Mouse (Mus musculus) erythroid progenitor cell, adult 5-6 weeks (primary cell): ENCODE measurements around the gene Sema4g. TPM values are rescaled to one million over a fixed set of nuclear protein-coding genes. Genes with fewer than 3 reads are reported as not detected.
"Not testable (repeated sequence)": the region's sequence is repeated elsewhere in the genome, so short reads cannot be mapped to it uniquely, and the experiment has no call there.

Experiments
- ATAC-seq: replicated peaks from 2 replicates; pipeline ENCODE4 v1.8.0; 2016; ENCODE audit warnings: moderate number of reproducible peaks, mild to moderate bottlenecking, moderate TSS enrichment, inconsistent platforms; ENCODE audit not compliant: poor library complexity, low FRiP score, severe bottlenecking
- total RNA-seq, 2 experiments: library from RNA; stranded (forward) in 1 of 2; stranded (reverse) in 1 of 2; fragments of 150-400 nt in 1 of 2; fragments of 186-747, 209-891 nt in 1 of 2; gene quantifications; 2 replicates each; pipeline versions ENCODE4 v1.2.3 to v1.2.4; 2015 to 2017; ENCODE audit warnings: low replicate concordance in 2 of 2

Sema4g gene
- total RNA-seq, 2 experiments from 2014 or later: not detected

DNA sequence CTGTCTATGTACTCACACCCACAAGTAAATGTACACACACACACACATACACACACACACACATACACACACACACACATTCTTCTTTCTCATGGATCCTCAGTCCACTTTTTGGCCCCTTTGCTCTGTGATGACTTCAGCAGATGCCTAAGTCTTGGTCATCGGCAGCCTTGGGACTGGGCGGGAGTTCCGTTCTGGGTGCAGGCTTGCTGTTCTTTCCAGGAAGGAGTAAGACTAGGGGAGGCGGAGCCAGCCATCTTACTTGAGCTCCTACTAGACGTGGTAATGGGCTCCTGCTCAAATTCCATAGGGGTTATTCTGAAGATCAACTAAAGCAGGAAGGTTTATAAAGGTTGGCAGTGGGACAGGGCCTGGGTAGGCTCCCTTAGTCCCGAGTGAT is 31.4 kb downstream of the Sema4g start:
- no peak for ATAC-seq

DNA sequence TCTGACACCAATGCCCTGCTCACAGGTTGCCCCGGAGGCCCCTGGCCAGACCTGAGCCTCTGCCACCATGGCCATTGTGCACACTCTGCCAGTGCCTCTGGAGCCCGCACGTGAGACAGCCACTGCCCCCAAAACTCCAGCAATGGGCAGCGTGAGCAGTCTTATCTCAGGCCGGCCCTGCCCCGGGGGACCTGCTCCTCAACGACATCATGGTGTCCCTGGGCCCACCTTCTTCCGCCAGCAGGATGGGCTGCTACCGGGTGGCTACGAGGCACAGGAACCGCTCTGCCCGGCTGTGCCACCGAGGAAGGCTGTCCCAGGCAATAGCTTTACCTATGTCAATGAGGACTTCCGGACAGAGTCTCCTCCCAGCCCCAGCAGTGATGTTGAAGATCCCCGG is 32.5 kb downstream of the Sema4g start:
- no peak for ATAC-seq

DNA sequence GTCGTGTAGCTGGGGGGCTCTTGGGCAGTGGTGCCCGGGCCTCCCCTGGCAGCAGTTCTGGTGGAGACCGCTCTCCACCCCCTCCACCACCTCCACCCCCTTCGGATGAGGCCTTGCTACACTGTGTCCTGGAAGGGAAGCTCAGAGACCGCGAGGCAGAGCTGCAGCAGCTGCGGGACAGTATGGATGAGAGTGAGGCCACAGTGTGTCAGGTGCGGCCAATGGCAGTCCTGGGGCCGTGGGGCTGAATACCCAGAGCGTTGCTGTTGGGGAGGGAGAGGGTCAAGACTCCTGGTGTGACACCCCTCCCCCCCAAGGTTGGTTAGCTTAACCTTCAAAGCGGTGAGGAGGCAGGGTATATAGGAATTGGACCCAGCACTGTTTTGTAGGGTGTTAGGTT is 35.1 kb downstream of the Sema4g start:
- no peak for ATAC-seq

DNA sequence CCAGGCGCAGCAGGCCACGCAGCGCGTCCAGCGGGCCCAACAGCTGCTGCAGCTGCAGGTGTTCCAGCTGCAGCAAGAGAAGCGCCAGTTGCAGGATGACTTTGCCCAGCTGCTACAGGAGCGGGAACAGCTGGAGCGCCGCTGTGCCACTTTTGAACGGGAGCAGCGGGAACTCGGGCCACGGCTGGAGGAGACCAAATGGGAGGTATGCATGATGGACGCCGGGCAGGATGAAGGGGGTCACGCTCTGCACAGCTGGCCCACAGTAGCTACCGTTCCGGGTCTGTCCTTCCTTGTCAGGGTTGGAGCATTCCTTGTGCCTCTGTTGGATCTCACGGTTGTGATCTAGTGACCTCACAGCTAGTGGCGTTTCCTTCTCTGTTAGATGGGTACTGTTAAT is 35.9 kb downstream of the Sema4g start:
- ATAC-seq: no peak

DNA sequence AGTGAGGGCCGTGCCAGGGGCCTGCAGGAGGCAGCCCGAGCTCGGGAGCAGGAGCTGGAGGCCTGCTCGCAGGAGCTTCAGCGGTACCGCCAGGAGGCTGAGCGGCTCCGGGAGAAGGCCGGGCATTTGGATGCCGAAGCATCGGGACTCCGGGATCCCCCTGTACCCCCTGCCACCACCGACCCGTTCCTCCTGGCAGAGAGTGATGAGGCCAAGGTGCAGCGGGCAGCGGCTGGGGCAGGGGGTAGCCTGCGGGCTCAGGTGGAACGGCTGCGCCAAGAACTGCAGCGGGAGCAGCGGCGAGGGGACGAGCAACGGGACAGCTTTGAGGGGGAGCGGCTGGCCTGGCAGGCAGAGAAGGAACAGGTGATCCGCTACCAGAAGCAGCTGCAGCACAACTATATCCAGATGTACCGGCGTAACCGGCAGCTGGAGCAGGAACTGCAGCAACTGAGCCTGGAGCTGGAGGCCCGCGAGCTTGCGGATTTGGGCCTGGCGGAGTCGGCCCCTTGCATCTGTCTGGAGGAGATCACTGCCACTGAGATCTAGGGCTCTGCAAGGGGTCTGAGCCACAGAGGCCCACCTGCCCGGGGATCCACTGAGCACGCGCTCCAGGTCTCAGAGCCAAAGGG is 37.2 kb downstream of the Sema4g start:
- ATAC-seq: no peak

DNA sequence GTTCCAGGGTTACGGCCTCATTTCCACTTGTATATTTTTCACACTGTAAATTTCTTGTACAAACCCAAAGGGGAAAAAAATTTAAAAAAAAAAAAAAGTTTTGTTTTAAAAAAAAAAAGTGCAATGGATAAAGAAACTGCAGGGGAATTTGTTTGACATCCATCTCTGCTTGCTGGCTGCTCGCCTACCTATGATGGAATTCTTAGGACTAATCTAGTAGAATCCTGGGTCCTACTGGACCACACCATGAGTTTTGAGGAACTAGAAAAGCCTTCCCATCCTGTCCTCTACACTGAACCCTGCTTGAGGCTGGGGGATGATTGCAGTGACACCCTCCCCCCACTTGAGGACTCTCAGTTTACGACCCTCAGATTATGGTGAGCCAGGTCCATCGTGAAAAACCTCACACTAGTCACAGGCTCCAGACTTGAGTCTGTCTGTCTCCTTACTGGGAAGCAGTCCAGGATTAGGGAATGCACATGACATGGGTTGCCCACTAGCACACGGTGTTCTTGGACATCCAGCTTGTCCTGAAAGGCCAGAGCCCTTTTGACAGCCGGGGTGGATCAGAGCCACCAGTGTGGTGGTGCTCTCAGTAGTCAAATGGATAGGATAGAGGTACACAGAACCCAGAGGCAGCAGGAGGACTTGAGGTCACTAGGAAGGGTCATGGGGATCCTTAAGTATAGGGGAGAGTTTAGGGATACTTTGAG is 38.2 kb downstream of the Sema4g start:
- no peak for ATAC-seq

DNA sequence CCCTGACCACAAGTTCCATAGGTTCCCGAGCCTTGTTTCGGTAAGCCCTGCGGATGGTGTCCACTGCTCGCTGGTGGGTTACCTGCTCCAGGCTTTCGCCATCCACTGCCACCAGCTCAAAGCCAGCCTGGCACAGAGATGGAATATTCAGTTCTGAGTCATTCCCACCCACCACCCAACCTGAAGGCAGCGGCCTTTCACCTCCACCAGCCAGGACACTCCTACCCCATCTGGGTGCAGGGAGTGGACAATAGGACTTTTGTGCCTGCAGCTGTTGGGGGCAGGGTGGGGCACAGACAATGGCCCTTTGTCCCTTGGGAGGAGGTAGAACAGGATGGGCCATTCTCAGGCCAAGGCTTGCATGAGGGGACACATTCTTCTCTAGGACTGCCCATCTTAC is 38.9 kb downstream of the Sema4g start:
- no peak for ATAC-seq

DNA sequence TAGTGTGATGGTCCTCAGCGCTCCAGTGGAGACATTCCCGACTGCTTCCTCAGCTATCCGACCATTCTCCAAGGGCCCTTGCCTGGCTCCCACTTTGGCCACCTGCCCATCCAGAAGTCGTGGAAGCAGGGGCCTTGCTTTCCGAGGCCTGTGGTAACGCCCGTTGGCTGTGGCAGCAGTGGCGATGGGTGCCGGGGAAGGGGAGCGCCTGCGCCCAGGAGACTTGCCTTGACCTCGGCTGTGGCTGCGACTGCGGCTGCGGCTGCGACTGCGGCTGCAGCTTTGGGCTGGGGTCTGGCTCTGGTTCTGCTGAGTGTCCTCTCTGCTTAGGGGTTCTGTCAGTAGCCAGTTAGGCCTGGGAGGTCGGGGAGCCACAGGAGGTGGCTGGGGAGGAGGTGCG is 39.8 kb downstream of the Sema4g start:
- no peak for ATAC-seq

DNA sequence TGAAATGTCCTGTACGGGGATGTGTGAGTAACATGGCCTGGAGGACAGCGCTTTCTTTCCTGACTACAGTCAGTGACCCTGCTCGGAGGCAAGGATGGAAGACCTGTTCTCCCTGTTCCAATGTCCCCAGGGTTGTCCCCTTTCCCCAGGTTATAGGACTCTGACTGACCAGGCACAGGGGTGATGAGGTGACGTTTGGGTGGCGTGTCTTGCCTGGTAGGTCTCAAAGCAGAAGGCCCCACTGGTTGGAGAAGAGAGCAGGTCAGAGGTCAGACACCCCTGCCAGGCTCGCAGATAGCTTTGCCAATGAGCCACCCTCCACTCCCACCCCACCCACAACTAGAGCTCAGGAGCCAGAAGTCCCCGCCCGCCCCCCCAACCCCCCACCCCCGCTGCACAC is 40.7 kb downstream of the Sema4g start:
- no peak for ATAC-seq

DNA sequence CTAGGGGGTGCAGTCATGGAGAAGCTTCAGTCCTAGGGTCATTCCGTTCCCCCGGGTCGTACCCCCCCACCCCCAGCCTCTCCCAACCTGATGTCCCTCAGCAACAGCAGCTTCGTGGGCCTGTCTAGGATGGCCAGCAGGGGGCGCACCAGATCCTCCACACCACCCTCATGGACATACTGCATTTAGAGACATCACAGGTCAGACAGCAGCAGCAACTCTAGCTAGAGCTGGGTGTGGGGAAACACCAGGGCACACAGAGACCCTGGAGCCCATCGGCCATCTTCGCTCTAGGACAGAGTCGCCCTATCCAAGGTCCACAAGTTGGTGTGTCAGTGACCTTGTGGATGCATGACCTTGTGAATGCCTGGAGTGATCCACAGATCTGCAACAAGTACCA is 41.2 kb downstream of the Sema4g start:
- 0 out of 2 replicates have a peak, but pooled peaks have one; percentile 43 for ATAC-seq

DNA sequence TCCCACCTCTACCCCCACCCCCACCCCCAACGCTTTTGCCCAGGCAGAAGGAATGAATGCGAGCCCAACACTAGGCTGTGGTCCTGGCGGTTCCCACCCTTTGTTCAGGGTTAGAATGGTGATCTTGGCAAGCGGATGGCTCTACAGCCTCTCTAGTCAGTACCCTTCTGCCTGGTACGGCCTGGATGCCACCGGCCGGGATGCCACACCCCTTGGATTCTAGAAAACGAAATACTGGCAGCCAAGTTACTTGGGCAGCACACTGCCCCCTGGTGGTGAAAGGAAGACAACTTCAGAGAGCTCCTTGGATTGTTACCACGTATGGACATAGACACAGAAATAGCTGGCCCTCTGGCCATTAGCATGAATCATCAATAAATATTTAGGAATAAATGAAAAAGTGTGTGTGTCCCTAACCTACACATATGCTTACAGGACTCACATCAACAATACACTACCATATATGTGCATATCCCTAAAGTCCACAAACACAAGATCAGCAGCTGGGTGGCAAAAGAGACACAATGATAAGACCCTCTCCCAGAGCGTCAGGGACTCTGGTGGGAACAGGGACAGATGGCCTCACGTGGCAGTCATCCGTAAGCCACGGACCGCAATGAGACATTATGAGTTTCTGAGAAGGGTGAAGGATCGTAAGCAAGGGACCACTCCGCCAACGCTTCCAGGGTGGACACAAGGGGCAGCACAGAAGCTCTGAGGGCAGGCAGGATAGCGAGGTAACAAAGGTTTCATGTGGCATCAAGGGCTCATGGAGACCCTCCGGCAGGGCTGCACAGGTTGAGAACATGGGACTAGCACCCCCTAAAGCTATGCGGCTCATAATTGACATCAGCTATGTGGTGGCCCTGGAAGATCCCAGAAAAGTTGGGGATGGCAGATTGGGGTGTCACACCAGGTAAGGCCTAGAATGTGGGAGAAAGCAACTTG is 42.1 kb downstream of the Sema4g start:
- ATAC-seq: peak; percentile 64

DNA sequence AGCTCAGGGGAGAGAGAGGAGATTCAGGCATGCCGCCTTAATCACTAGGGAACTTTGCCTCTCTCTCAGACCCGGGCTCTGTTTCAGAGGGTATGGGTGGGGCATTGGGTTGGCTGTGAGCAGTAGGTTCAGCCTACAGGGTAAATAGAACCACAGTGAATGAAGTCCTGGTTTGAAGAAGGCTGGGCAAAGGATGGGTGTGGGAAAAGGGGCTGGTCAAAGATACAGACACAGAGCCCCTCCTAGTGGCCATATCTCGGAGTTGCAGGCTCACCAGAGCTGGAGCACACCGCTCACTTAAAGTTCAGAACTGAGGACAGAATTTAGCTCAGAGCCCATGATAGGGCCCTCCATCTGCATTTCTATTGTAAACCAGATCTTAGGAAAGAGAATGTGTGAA is 42.9 kb downstream of the Sema4g start:
- ATAC-seq: peak; percentile 67

DNA sequence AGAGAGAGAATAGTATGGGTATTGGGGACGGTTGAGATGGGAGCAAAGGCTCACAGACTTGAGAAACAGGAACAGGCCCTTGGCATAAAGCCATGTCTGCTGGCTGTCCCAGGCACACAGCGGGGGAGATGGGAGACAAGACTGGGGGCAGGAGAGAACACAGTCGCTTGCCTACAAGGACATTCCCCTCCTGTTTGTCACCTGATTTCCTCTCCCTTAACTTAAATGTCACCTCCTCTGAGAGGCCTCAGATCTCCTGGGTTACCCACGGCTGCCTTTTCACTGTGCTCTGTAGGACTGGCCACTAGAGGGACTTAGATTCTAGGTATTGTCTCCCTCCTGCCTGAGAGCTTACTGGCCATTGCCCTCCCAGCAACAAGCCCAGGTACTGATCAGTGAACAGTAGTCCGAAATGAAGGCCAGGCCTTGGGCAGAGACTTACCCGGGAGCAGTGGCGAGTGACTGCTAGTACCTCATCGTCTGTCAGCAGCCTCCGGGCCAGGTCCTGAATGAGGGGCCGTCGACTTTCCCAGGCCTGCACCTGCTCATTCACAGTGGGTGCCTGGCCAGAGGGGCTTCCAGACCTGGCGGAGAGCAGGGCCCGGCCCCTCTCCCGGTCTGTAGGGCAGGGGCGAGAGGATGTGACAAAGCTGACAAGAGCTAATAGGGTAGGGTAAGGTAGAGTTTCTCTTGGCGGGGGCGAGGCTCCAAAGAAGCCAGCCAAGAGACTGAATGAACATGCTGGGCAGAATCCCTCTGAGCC is 43.9 kb downstream of the Sema4g start:
- ATAC-seq: no peak

DNA sequence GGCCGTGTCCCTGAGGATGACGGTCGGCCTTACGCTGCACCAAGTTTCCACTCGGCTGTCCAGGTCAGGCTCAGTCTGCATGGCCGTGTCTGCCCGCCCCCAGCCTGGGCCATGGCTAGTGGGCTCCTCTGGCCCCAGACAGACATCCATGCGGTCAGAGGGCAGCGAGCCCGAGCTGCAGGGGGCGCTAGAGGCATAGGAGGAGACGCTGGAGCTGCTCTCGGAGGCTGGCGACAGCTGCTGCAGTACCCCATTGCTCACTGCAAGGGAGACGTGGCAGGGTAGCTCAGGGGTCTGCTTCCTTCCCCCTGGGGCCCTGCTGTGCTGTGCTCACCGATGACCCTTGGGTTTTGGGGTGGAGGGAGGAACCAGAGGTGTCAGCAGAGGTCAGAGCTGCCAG is 48.0 kb downstream of the Sema4g start:
- peak; percentile 41; the same call in 1 of the 2 replicates for ATAC-seq

DNA sequence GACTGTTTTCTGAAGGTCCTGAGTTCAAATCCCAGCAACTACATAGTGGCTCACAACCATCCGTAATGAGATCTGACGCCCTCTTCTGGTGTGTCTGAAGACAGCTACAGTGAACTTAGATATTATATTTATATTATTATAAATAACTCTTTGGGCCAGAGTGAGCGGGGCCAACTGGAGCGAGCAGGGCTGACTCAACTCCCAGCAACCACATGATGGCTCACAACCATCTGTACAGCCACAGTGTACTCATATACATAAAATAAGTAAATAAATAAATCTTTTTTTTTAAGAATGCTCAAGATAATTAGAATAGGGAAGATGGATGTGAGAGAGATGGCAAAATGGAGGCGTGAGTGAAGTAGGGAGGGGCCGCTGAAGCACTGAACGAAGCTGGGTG is 49.3 kb downstream of the Sema4g start:
- ATAC-seq: not testable (repeated sequence)

DNA sequence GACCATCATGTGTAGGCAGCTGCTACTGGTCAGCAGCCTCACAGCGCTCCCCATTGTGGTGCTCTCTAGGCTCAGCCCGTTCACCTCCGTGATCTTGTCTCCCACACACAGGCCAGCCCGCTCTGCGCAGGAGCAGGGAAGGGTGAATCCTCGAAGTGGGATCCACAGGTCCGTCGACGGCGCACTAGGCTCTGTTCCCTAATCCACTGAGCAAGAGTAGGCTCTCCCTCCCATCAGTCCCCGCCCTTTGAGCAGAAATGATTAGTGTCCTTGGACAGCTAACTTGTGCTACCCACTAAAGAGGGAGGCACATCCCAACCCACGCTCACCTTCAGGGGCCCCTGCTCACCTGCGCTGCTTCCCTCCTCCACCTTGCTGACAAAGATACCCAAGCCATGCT is 51.3 kb downstream of the Sema4g start:
- ATAC-seq: no peak

DNA sequence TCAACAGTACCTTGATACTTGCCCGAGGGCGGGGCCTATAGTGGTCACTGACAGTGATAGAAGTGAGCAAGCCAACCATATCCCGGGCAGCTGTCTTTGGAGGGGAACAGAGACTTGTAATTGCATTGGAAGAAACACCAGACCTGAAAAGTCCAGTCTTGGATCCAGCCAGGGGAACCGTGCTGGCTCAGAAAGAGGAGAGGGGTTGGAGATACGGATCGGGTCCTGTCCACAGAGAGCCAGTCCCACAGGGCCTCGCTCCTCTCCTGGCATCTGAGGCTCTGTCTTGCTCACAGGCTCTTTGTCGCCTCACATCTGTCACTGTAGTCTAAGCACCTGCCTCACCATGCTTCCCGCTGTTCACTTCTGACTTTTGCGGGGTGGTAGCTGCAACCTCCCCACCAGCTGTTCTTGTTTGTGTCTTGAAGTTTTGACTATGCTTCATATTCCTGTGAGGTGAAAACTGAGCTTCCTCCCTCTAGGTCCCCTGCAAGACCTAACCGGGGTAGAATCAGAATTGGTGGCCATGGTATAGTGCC is 55.6 kb downstream of the Sema4g start:
- ATAC-seq: no peak

DNA sequence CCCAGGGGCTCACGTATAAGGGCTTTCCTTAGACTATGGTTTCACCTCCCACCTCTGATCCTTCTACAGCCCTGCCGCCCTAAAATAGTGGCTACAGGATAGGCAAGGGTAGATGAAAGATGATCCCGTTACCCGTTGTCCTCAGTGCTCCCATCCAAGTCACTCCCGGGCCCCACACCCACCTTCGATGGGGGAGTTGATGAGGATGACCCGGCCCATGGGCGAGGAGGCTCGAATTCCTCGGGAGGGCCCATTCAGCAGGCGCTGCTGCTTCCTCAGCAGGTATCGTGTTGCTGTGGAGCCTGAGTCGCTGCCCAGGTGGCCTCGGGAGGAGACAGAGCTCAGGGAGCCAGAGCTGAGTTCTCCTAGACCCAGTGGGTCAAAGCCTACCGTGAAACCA is 56.3 kb downstream of the Sema4g start:
- ATAC-seq: no peak

DNA sequence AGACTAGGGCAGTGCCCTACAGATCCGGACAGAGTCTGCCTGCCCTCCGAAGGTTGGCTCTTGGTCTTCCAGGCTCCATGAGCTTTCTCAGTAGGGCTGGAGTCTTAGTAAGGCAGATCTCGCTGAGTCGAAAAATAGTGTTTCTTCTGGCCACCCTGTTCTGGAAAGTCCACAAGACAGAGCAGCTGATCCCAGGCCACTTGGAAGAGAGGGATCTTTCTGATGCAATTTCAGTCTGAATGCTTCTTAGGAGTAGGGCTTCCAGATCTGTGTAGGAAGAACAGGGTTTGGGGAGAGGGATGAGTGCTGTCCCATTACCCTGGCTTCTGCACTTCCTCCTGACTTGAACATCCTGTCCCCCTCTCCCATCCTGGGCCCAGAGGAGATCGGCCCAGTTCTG is 56.8 kb downstream of the Sema4g start, which contains the start of gene Pdzd7:
TSS of gene Pdzd7 (minus strand) at position 67 of the 400 bp plus-strand sequence.
- no peak for ATAC-seq
